10 mouse cellular contexts compared by ENCODE assay signal in genomic region chr12:98444860-98445259, GRCm38 (mm10).
"Had no signal": no experiment of that assay in that cellular context is flagged by ENCODE, and none has a peak within 500 bp of the region (broad histone marks: within the 10 kb centered on the region; RNA-seq: fewer than 3 reads in every experiment).

No protein-coding gene starts in this region.

- DNase-seq: lung, adult 2 months; lung, postnatal 14 days; lung, postnatal 36 days; right cerebral cortex, postnatal 14 days; thymus, adult 2 months; thymus, postnatal 25 days; thymus, postnatal 4 days had no signal

- ATAC-seq: lung, postnatal 0 days; midbrain, embryonic 13.5 days; midbrain, embryonic 15.5 days had no signal
